Mouse (Mus musculus) hindbrain, embryonic 12.5 days (tissue): ENCODE data around the gene Epha7. TPM values are rescaled to one million over a fixed set of nuclear protein-coding genes. Genes with fewer than 3 reads are reported as not detected.

Source experiments
- ATAC-seq: fragments of 200-750 bp; cut with Nextera tagmentation; 2 replicates; pipeline ENCODE4 v1.8.0; 2017; ENCODE audit warnings: moderate TSS enrichment; ENCODE audit not compliant: low FRiP score
- H3K27ac ChIP-seq: fragments of 300-500 bp; sonication (generic); 2 replicates; pipeline ENCODE4 v1.5.1; 2016; ENCODE audit warnings: mild to moderate bottlenecking
- H3K27me3 ChIP-seq: fragments of 300-500 bp; sonication (generic); 2 replicates; pipeline ENCODE4 v1.6.1; 2016; ENCODE audit warnings: mild to moderate bottlenecking
- H3K36me3 ChIP-seq: fragments of 300-500 bp; sonication (generic); 2 replicates; pipeline ENCODE4 v1.6.1; 2016; ENCODE audit warnings: mild to moderate bottlenecking
- H3K4me1 ChIP-seq: fragments of 300-500 bp; sonication (generic); 2 replicates; pipeline ENCODE4 v1.6.1; 2016
- H3K4me2 ChIP-seq: fragments of 300-500 bp; sonication (generic); replicated peaks from 2 replicates; pipeline ENCODE4 v1.6.1; 2016; ENCODE audit warnings: mild to moderate bottlenecking
- H3K4me3 ChIP-seq: fragments of 300-500 bp; sonication (generic); 2 replicates; pipeline ENCODE4 v1.5.1; 2016; ENCODE audit warnings: mild to moderate bottlenecking
- H3K9ac ChIP-seq: fragments of 300-500 bp; sonication (generic); 2 replicates; pipeline ENCODE4 v1.6.1; 2016; ENCODE audit warnings: mild to moderate bottlenecking, moderate library complexity
- H3K9me3 ChIP-seq: fragments of 300-500 bp; sonication (generic); replicated peaks from 2 replicates; pipeline ENCODE4 v1.6.1; 2016; ENCODE audit warnings: mild to moderate bottlenecking
- WGBS: fragments of 180-500 bp; shearing (Covaris S2); methylation state at CpG from one replicate; pipeline ENCODE4 v1.1.7; 2016; 5-methylcytosine and 5-hydroxymethylcytosine counted together
- polyA plus RNA-seq: library from polyadenylated mRNA; unstranded; fragments of >200 nt; fragmentation: Nextera tagmentation; extraction: Ambion mirVana; gene quantifications from 2 replicates; pipeline ENCODE4 v1.2.1, GENCODE M21; 2016

Epha7 gene
- polyA plus RNA-seq = 85.9 and 86.5 TPM in 2 replicates

- H3K4me1 ChIP-seq = 0 out of 2 replicates have a peak, but pooled peaks cover 2% of the 10 kb centered on the region
- peak within 1 kb of the TSS; percentile 92 for H3K9ac ChIP-seq
- H3K27me3 ChIP-seq = no peaks in the 10 kb centered on the region
- H3K4me2 ChIP-seq = peak within 1 kb of the TSS; percentile 72
- H3K36me3 ChIP-seq = no peaks in the 10 kb centered on the region
- no peaks in the 10 kb centered on the region for H3K9me3 ChIP-seq
- WGBS = under 1% methylated on average over 48 of the region's 48 CpGs
- peak within 1 kb of the TSS; percentile 87 for H3K4me3 ChIP-seq
- peak within 1 kb of the TSS; percentile 97 for H3K27ac ChIP-seq
- peak; percentile 97 for ATAC-seq
These were observed at the start of gene Epha7 for GRCm38 (mm10) chr4:28812691-28813289. TSS of gene Epha7 (plus strand) at chr4:28813131.

- Histone ChIP-seq H3K9me3 (no peaks in the 10 kb centered on the region), H3K9ac (no peak overlapping the region), H3K27me3 (no peaks in the 10 kb centered on the region), H3K4me3 (no peak overlapping the region), H3K4me1 (peaks cover 3% of the 10 kb centered on the region; the same call in 1 of the 2 replicates), H3K27ac (no peak overlapping the region), H3K36me3 (no peaks in the 10 kb centered on the region), H3K4me2 (no peak overlapping the region)
- 51% methylated on average over 3 of the region's 3 CpGs for WGBS
- no peak for ATAC-seq
These were observed 29.0 kb upstream of the Epha7 start for GRCm38 (mm10) chr4:28783961-28784360.

- Histone ChIP-seq H3K4me2 (no peak overlapping the region), H3K9me3 (no peaks in the 10 kb centered on the region), H3K27me3 (no peaks in the 10 kb centered on the region), H3K4me3 (no peak overlapping the region), H3K4me1 (no peaks in the 10 kb centered on the region), H3K9ac (no peak overlapping the region), H3K27ac (no peak overlapping the region), H3K36me3 (no peaks in the 10 kb centered on the region)
- ATAC-seq = no peak
These were observed 4.1 kb upstream of the Epha7 start for GRCm38 (mm10) chr4:28808800-28809199.

GRCm38 (mm10) chr4:28809703-28810102, 3.2 kb upstream of the Epha7 start:
- Histone ChIP-seq H3K4me2 (no peak overlapping the region), H3K4me1 (no peaks in the 10 kb centered on the region), H3K9me3 (no peaks in the 10 kb centered on the region), H3K27ac (no peak overlapping the region), H3K9ac (no peak overlapping the region), H3K4me3 (no peak overlapping the region), H3K27me3 (no peaks in the 10 kb centered on the region), H3K36me3 (no peaks in the 10 kb centered on the region)
- WGBS = 72% methylated on average over 4 of the region's 4 CpGs
- ATAC-seq = no peak

- ATAC-seq = peak; percentile 50
- H3K36me3 ChIP-seq = no peaks in the 10 kb centered on the region
- peak overlapping the region; percentile 87 for H3K4me3 ChIP-seq
- H3K27ac ChIP-seq = peak overlapping the region; percentile 97
- H3K27me3 ChIP-seq = no peaks in the 10 kb centered on the region
- 0 out of 2 replicates have a peak, but pooled peaks cover 2% of the 10 kb centered on the region for H3K4me1 ChIP-seq
- no peaks in the 10 kb centered on the region for H3K9me3 ChIP-seq
- peak overlapping the region; percentile 92 for H3K9ac ChIP-seq
- peak overlapping the region; percentile 72 for H3K4me2 ChIP-seq
- WGBS = under 1% methylated on average over 94 of the region's 94 CpGs
These were observed 882 bp downstream of the Epha7 start for GRCm38 (mm10) chr4:28813551-28814475.

- H3K4me2 ChIP-seq = peak overlapping the region; percentile 72
- H3K4me3 ChIP-seq = peak overlapping the region; percentile 87
- peak; percentile 1; the same call in 1 of the 2 replicates for ATAC-seq
- H3K4me1 ChIP-seq = 0 out of 2 replicates have a peak, but pooled peaks cover 2% of the 10 kb centered on the region
- H3K9me3 ChIP-seq = no peaks in the 10 kb centered on the region
- H3K27ac ChIP-seq = peak overlapping the region; percentile 97
- H3K9ac ChIP-seq = peak overlapping the region; percentile 92
- WGBS = under 1% methylated on average over 8 of the region's 8 CpGs
- no peaks in the 10 kb centered on the region for H3K27me3 ChIP-seq
- no peaks in the 10 kb centered on the region for H3K36me3 ChIP-seq
These were observed 1.5 kb downstream of the Epha7 start for GRCm38 (mm10) chr4:28814476-28814815.

DNA sequence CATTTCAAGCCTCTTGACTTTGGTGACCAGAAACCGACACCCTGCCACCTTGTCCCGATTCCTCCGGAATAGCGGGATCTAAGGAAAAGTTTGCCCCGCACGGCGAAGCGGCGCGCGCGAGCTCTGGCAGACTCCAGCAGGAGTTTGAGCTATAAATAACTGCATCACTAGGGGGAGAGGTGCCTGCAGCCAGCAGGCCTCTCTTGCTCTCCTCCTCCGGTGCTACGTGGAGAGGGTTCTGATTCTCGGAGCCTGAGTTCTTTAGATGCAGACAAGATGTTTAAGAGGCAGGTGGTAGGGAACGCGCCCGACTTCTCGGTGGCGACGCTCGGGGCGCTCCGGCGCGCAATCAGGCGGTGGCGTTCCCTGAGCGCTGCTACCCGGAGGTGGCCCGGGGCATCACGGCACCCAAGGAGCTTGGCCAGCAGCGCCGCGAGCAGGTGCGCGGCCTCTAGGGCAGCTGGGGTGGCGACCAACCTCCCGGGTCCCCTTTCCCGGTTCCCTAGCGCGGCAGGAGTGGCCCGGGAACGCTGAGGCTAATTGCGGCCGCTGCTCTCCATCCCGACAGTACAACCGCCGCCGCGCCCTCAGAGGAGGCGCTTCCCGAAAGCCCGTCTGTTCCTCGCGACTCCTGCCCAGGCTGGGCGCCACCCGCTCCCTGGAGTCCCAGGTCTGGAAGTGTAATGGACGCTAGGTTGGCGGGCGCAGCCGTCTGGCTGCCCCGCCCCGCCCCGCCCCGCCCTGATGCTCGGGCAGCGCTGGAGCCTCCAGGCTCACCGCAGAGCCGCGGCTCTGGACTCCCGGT, 2.1 kb downstream of the Epha7 start:
- no peaks in the 10 kb centered on the region for H3K36me3 ChIP-seq
- H3K9ac ChIP-seq = peak overlapping the region; percentile 92
- under 1% methylated on average over 72 of the region's 72 CpGs for WGBS
- ATAC-seq = peak; percentile 54
- H3K27me3 ChIP-seq = no peaks in the 10 kb centered on the region
- H3K4me2 ChIP-seq = peak overlapping the region; percentile 72
- H3K4me3 ChIP-seq = peak overlapping the region; percentile 87
- H3K27ac ChIP-seq = peak overlapping the region; percentile 97
- 0 out of 2 replicates have a peak, but pooled peaks cover 2% of the 10 kb centered on the region for H3K4me1 ChIP-seq
- H3K9me3 ChIP-seq = no peaks in the 10 kb centered on the region

DNA sequence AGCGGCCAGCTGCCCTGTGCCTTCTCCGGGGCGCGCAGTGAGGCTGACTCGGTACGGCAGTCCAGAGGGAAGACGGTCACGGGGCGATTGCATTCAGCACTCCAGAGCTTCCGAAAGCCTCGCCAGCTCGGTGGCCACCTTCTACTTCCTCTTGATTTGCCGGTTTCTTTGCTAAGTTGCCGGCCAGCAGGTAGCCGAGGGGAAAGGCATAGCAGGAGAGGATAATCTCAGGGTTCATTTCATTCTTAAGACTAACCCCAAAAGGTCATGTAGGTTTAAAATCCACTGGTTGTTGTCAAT, 2.6 kb downstream of the Epha7 start:
- Histone ChIP-seq H3K36me3 (0 out of 2 replicates have a peak, but pooled peaks cover 1% of the 10 kb centered on the region), H3K4me2 (peak overlapping the region; percentile 72), H3K9me3 (no peaks in the 10 kb centered on the region), H3K9ac (peak overlapping the region; percentile 92), H3K27ac (peak overlapping the region; percentile 97), H3K4me1 (0 out of 2 replicates have a peak, but pooled peaks cover 2% of the 10 kb centered on the region), H3K27me3 (no peaks in the 10 kb centered on the region), H3K4me3 (peak overlapping the region; percentile 87)
- no peak for ATAC-seq
- under 1% methylated on average over 15 of the region's 15 CpGs for WGBS

DNA sequence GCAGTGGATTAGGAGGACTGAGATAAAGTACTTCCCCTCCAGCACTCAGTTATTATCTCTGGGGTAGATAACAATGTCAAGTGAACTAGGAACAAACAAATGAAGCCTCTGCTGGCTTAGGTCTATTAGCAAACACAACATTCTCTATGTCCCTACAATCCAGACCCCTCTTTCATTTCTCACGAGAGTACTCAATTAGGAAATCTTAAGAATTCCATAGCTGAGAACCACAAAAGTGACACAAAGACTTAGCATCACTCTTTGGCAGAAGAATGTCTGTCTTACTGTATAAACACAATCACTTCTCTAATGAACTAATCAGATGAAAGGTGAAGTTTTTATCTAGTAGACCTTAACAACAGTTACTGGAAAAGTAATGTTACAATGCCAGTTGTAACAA, 10.7 kb downstream of the Epha7 start:
- WGBS = 59% methylated on average over 1 of the region's 1 CpGs
- ATAC-seq = no peak
- Histone ChIP-seq H3K4me2 (no peak overlapping the region), H3K27ac (no peak overlapping the region), H3K4me3 (no peak overlapping the region), H3K27me3 (no peaks in the 10 kb centered on the region), H3K36me3 (peaks cover 11% of the 10 kb centered on the region; the same call in 1 of the 2 replicates), H3K9me3 (no peaks in the 10 kb centered on the region), H3K9ac (no peak overlapping the region), H3K4me1 (0 out of 2 replicates have a peak, but pooled peaks cover 2% of the 10 kb centered on the region)

DNA sequence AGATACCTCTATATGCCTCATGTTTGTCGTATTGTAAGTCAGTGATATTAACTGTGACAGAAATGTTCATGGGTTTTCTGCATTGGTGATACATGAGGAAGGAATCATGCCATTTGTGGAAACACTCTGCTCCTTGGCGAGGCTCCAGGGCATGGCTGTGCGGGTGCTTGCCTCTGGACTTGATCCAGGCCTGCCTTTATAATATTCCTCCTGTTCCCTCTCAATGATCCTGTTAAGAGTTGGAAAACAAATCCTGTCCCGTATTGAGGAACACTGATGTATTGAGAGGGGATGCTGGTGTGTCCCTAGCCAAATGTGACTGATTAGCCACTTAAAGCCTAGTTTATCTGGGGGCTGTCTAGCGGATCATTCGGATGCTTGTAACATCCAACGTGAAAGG, 11.7 kb downstream of the Epha7 start:
- 65% methylated on average over 7 of the region's 7 CpGs for WGBS

GRCm38 (mm10) chr4:28837669-28838068, 24.7 kb downstream of the Epha7 start:
- no peak for ATAC-seq
- H3K4me2 ChIP-seq = no peak overlapping the region
- H3K9ac ChIP-seq = no peak overlapping the region
- H3K27ac ChIP-seq = no peak overlapping the region
- WGBS = 92% methylated on average over 3 of the region's 3 CpGs
- H3K9me3 ChIP-seq = no peaks in the 10 kb centered on the region
- H3K36me3 ChIP-seq = no peaks in the 10 kb centered on the region
- no peaks in the 10 kb centered on the region for H3K4me1 ChIP-seq
- H3K27me3 ChIP-seq = no peaks in the 10 kb centered on the region
- no peak overlapping the region for H3K4me3 ChIP-seq

More for the DNA sequence above, 11.7 kb downstream of the Epha7 start:
- H3K4me1 ChIP-seq = 0 out of 2 replicates have a peak, but pooled peaks cover 2% of the 10 kb centered on the region
- H3K36me3 ChIP-seq = peaks cover 11% of the 10 kb centered on the region; the same call in 1 of the 2 replicates
- no peaks in the 10 kb centered on the region for H3K27me3 ChIP-seq
- no peak overlapping the region for H3K4me3 ChIP-seq
- H3K9me3 ChIP-seq = no peaks in the 10 kb centered on the region
- H3K9ac ChIP-seq = no peak overlapping the region
- no peak for ATAC-seq
- H3K4me2 ChIP-seq = no peak overlapping the region
- H3K27ac ChIP-seq = no peak overlapping the region

DNA sequence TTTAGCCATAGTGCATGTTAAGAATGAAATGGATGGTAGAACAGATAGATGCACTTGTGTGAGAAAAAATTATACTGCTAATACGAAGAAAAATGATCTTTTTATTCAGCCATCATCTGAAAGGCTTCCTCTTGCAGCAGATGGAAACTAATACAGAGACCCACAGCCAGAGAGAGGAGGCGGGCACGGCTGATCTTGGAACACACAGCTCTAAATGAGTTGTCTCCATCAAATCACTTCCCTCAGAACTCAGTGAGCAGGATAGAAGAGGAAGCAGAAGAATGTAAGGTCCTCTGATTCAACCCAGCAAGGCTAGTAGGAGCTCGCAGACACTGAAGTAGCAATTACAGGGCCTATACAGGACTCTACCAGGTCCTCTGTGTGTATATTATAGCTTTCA, 33.4 kb downstream of the Epha7 start:
- Histone ChIP-seq H3K36me3 (no peaks in the 10 kb centered on the region), H3K27ac (no peak overlapping the region), H3K9ac (no peak overlapping the region), H3K4me1 (no peaks in the 10 kb centered on the region), H3K27me3 (no peaks in the 10 kb centered on the region), H3K9me3 (no peaks in the 10 kb centered on the region), H3K4me2 (no peak overlapping the region), H3K4me3 (no peak overlapping the region)
- WGBS = 89% methylated on average over 4 of the region's 4 CpGs
- no peak for ATAC-seq
